Mouse (Mus musculus) forelimb bud, embryonic 11.5 days (tissue): Measurements from ENCODE around the gene Rai14.
"Not testable (repeated sequence)": the region's sequence is repeated elsewhere in the genome, so short reads cannot be mapped to it uniquely, and the experiment has no call there.

Source experiments
- DNase-seq: peaks from one replicate; pipeline ENCODE4 v3.0.0-alpha.2; 2012; ENCODE audit warnings: low read depth, low spot score

Gene Rai14

GRCm38 (mm10) chr15:10540271-10541088, 173.9 kb downstream of the Rai14 start:
- peak; percentile 70 for DNase-seq

- peak; percentile 14 for DNase-seq
Measured at GRCm38 (mm10) chr15:10535969-10536368, 178.5 kb downstream of the Rai14 start.

GRCm38 (mm10) chr15:10534591-10534990, 179.8 kb downstream of the Rai14 start:
- DNase-seq, result no peak

- DNase-seq, result not testable (repeated sequence)
Measured at GRCm38 (mm10) chr15:10533361-10533760, 181.1 kb downstream of the Rai14 start.

GRCm38 (mm10) chr15:10531352-10531751, 183.1 kb downstream of the Rai14 start:
- DNase-seq, result no peak

GRCm38 (mm10) chr15:10525896-10526295, 188.5 kb downstream of the Rai14 start:
- no peak for DNase-seq
